Mouse (Mus musculus): ENCODE results near the gene Hfe2. TPM values are rescaled to one million over a fixed set of nuclear protein-coding genes. Genes with fewer than 3 reads are reported as not detected.
A peak's percentile ranks its signal among the peaks of the same experiment; 100 is the strongest.

Gene Hfe2
- total RNA-seq, 2 experiments from 2014 or later: 0.85 to 1.4 TPM

DNA sequence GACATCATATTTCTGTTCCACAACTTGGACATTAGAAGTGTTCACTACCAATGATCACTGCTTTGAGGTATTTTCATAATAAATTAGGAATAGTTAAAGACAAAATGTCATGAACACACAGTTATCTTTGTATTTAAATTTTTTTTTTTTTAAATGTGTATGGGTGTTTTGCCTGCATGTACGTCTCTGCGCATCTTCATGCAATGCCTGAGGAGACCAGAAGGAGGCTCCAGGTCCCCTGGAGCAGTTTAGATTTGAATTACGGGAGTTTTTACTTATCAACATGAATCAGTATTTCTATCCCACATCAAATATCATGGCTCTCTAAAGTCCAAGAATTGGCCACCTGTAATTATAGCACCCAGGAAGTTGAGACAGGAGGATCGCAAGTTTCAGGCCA is 2.8 kb upstream of the Hfe2 start:
- peak in 1 of 2 experiments; percentile 24 for DNase-seq (ENCODE audit: low spot score in 2 of 2)
- intact Hi-C loops (cut with DNase I): no loop called here

DNA sequence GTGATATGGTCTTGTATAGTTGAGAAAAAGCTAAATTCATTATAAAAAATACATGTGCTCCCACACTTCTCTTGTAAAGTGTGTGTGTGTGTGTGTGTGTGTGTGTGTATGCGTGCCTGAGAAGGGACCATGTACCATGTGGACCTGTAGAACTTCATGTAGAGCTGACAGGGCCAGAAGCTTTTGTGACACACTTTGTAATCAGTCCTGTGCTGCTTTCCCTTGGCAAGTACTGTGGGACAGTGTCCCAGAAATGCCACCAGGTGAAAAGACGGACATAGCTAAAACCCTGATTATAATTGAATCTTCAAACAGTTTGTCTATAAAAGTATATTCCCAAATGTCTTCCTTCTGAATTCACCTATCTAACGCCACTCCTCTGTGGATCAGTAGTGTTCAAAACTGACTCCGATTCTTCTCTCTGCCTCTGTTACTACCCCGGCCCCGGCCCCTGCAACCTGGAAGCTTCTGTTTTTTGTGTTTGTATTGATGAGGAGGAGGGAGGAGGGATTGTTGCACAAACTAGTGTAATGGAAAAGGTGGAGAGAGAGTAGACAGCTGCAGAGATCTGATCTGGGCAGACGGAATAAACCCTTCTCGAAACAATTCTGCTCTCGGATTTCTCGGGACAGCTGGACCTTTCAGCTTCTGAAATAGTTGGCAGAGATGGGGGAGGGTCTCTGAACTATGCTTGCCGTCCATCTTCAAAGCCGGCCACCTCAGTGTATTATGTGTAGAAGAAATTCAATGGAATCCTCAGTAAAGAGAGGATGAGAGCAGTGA is 753 bp upstream of the Hfe2 start:
- intact Hi-C loops (cut with DNase I): no loop called here
- no peak for DNase-seq (ENCODE audit: low spot score in 2 of 2)

DNA sequence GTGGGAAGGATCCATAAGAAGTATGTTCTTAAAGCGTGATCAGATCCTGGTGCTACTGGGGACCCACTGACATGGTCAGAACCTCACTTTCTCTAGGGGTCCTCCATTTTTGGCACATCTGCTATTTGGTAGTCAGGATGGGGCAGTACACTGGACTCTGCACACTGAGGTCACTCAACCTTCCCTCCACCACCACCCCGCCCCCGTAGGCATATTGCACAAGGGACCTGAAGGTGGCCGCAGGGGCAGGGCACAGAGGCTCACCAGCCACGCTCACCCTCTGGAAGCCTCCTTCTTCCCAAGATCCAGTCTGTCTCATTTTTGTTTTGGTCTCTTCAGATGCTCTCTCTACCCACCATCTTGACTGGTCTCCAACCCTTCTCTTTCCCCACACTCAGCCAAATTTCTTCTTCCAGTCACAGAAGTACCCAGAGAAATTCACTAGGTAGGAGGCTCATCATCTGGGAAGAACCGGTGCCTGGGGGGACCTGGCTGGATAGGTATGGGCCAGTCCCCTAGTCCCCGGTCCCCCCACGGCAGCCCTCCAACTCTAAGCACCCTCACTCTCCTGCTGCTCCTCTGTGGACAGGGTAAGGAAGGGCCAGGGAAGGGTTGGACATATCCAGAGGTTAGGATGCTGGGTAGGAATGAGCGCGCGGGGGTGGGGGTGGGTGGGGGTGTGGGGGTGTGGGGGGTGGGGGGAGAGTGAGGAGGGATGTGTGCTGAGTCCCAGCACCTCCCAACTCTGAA is 1.2 kb downstream of the Hfe2 start:
- intact Hi-C loops (cut with DNase I): no loop called here
- DNase-seq (ENCODE audit: low spot score in 2 of 2): no peak

DNA sequence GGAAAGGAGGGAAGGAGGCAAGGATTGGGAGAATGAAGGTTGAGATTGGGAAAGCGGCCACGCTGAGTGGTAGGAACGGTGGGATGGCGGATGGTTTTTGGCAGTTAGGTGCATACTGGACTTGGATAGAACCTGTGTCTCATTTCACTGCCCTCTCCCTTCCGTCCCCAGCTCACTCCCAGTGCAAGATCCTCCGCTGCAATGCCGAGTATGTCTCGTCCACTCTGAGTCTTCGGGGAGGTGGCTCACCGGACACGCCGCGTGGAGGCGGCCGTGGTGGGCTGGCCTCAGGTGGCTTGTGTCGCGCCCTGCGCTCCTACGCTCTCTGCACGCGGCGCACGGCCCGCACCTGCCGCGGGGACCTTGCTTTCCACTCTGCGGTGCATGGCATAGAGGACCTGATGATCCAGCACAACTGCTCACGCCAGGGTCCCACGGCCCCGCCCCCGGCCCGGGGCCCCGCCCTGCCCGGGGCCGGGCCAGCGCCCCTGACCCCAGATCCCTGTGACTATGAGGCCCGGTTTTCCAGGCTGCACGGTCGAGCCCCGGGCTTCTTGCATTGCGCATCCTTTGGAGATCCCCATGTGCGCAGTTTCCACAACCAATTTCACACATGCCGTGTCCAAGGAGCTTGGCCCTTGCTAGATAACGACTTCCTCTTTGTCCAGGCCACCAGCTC is 2.0 kb downstream of the Hfe2 start:
- intact Hi-C loops (cut with DNase I): no loop called here
- DNase-seq (ENCODE audit: low spot score in 2 of 2): no peak

DNA sequence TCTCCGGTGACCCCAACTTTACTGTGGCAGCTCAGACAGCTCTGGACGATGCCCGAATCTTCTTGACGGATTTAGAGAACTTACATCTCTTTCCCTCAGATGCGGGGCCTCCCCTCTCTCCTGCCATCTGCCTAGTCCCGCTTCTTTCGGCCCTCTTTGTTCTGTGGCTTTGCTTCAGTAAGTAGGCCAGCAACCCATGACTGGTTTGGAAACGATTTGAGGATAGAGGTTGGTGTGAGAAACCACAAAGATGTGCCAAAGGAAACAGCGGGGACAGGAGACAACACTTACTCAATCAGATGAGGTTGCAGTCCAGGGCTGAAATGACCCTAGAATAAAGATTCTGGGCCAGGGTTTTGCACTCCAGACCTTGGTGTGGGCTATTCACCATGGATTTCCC is 3.5 kb downstream of the Hfe2 start:
- intact Hi-C loops (cut with DNase I): no loop called here
- DNase-seq (ENCODE audit: low spot score in 2 of 2): no peak

DNA sequence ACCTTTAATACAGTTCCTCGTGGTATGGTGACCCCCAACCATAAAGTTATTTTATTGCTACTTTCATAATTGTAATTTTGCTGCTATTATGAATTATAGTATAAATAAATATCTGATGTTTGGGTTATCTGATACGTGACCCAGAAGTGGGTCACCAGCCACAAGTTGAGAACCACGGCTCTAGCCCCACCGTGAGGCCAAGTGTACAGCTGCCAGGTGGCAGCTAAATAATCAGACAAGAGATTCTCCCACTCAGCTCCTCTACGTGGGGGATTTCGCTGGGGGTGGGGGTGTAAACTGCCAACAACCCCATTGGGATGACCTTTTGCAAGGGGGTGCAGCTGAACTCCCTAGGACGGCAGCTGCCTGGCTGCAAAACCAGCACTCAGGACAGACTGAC is 7.1 kb downstream of the Hfe2 start:
- no peak for DNase-seq (ENCODE audit: low spot score in 2 of 2)
- intact Hi-C loops (cut with DNase I): no loop called here

DNA sequence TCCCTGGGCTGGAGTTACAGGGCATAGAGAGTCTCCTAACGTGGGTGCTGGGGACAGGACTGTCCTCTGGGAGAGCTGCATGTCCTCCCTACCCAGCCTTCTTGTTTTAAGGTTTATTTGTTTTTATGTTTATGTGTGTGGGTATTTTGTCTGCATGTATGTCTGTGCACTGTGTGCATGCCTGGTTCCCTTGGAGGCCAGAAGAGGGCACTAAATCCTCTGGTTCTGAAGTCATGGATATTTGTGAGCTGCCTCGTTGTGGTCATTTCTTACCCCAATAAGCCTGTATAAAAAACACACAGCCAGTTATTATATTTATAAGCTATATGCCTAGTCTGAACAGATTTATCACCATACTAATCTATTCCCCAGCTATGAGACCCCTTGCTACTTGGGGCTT is 9.3 kb downstream of the Hfe2 start:
- intact Hi-C loops (cut with DNase I): no loop called here

DNA sequence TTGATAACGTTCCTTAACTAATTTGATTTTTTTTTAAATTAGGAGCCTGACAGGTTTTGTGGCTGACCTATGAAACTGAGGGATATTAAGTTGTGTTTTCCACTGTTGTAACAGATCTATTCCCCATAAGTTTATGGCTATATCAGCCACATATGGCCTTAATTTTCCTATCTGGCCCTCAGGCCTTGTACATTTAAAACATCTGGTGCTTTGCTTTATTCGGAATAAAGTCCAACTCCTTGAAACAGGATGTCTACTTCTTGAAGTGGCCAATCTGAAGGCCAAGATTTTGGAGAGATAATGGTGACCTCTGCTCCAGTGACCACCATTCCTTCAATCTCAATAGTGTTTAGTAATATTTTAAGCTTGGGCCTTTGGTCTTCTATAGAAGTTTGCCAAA is 14.3 kb downstream of the Hfe2 start:
- intact Hi-C loops (cut with DNase I): no loop called here

More for the DNA sequence above, 9.3 kb downstream of the Hfe2 start:
- DNase-seq (ENCODE audit: low spot score in 2 of 2): no peak

DNA sequence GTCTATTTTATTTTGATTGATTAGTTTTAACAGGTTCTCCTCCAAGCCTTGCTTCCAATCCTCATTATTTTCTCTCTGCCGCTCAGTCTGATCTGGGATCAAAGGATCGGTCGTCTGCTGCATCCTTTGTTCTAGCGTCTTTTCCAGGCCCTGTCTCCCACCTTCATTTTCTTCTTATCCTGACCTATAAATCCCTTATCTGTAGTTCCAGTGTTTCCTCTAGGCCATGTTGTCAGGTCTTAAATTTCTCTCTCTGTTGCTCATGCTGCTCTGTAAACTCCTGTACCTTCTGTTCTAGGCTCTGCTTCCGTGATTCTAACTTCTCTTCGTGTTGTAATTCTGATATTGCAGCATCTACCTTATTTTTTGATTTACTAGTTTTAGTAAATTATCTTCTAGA is 15.8 kb downstream of the Hfe2 start:
- intact Hi-C loops (cut with DNase I): no loop called here
- no peak for DNase-seq (ENCODE audit: low spot score in 2 of 2)

More for the DNA sequence above, 14.3 kb downstream of the Hfe2 start:
- no peak for DNase-seq (ENCODE audit: low spot score in 2 of 2)

DNA sequence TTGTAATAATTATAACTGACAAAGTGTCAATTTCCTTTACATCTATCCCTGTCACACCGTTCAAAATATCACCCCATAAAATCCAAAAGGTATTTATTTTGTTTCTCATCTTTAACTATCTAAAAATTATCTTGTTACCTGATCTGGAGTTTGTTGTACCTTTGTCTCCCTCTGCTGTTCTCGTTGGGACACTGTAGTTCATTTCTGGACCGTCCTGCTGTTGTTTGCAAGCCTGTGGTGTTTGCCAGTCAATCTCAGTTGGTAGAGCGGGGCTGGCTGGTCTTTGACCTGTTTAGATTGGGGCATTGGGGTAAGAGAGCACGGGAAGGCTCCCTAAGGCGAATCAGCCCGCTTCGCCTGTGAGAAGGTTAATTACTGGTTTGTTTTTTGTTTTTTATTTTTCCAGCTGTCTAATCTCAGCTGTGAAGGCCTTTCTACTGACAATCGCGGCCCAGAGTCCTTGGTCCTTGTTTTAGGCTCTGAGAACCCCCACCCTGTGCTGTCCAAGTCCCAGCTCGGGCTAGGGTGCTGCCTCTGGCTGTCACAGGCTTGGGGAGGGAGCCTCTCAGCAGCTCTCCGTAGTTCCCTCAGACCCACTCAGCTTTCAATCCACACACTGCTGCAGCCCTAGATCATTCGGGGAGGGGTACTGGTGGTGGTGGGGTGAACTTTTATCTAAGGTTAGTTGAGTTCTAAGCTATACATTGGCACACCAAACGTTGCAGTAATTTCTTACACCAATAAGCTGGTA is 16.5 kb downstream of the Hfe2 start:
- intact Hi-C loops (cut with DNase I): no loop called here

DNA sequence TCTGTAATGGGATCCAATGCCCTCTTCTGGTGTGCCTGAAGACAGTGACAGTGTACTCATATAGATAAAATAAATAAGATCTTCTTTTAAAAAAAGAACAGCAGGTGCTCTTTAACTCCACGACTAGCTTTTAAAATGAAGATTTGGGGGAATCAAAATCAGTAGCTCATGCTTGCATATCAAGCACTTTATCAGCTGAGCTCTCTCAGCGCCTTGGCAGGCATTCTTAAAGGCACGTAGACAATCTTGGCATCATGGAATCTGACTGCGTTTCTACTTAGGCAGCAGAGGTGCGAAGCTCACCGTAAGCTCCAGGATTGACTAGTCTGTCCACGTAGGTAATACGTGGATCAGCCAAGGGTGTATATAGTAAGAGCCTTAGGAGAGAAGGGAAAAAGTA is 17.6 kb downstream of the Hfe2 start:
- intact Hi-C loops (cut with DNase I): no loop called here
- DNase-seq (ENCODE audit: low spot score in 2 of 2): no peak

More for the DNA sequence above, 16.5 kb downstream of the Hfe2 start:
- peak in 1 of 2 experiments; percentile 46 for DNase-seq (ENCODE audit: low spot score in 2 of 2)

DNA sequence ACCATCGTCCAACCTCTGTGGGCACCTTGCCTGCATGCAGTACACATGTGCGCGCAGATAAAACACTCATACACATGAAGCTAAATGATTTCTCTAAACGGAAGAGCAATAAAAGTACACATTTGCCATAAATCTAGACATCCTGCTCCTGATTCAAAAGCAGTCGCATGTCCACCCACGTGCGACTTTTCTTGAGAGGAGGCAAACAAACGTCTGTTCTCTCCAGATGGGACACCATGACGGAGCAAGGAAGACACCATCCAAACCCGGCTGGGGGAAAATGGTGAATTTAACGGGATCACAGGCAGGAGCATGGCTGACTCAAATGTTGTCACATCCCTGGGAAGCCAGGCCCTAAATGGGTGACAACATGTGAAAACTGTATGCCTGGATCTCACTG is 18.4 kb downstream of the Hfe2 start:
- intact Hi-C loops (cut with DNase I): no loop called here
- DNase-seq (ENCODE audit: low spot score in 2 of 2): peak in 1 of 2 experiments; percentile 83

DNA sequence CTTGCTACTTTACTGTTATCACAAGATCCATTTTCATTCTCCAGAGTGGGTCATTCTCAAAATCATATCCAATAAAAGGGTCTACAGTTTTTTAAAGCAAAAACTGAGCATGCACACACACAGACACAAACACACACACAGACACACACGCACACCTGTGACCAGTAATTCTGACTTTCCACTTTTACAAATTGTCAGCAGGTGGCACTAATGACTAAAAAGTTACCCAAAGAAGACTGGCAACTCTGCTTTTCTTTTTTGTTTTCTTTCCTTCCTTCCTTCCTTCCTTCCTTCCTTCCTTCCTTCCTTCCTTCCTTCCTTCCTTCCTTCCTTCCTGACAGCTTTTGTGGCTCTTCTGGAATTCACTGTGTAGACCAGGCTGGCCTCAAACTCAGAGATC is 20.6 kb downstream of the Hfe2 start:
- intact Hi-C loops (cut with DNase I): no loop called here
- DNase-seq (ENCODE audit: low spot score in 2 of 2): no peak

DNA sequence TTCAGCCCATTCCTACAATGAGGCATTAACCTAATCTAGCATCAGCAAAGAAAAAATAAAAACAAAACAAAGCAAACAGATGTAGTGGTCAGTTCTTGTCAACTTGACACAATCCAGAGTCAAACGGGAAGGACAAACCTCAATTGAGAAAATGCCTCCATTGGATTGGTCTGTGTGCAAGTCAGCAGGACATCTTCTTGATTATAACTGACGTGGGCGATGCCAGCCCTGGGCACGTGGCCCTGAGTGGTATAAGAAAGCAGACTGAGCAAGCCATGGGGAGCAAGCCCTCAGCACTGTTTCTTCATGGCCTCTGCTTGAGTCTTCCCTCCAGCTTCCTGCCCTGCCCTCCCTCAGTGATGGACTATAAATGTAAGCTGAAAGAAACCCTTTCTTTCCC is 21.9 kb downstream of the Hfe2 start:
- DNase-seq (ENCODE audit: low spot score in 2 of 2): no peak
- intact Hi-C loops (cut with DNase I): loop anchor here (1.0 to 2.0 kb wide), 3 partner anchors 33 to 162 kb away; partner anchors contain the start of gene Nudt17

DNA sequence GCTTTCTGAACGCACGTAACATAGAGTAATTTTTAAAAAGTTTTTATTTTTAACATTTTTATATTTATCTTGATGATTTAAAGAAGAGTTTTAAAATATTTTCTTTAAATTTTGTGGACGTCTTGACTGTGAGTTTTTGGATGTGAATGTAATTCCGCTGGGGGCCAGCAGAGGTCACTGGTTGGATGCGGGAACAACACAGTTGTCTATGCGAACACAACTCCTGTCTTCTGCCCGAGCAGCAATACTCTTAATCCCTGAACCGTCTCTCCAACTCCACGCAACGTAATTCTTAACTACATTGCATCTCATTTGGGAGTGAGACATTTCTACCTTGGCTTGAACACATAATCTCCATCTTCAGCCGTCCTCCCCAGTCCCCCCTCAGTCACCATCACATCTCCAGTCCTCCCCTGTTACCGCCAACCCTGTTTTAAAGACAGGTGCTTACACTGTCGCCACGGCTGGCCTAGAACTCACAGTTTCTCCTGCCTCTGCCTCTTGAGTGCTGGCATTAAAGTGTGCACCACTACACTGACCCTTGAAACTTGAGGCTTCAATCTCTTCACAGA is 22.5 kb downstream of the Hfe2 start:
- intact Hi-C loops (cut with DNase I): loop anchor here (1.0 to 2.0 kb wide), 3 partner anchors 33 to 161 kb away; partner anchors contain the start of gene Nudt17
- peak; percentile 69 to 80 for DNase-seq (ENCODE audit: low spot score in 2 of 2)

DNA sequence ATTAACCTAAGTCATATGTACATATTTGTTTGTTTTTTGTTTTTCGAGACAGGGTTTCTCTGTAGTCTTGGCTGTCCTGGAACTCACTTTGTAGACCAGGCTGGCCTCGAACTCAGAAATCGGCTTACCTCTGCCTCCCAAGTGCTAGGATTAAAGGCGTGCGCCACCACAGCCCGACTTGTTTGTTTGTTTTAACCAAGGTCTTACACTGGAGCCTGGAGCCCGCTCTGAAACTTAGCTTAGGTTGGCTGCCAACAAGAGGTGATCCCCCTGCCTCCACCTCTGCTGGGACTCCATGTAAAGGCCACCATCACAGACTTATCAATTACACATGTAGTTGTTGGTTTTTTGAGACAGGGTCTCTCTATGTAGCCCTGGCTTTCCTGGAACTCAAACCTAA is 23.9 kb downstream of the Hfe2 start:
- intact Hi-C loops (cut with DNase I): no loop called here

DNA sequence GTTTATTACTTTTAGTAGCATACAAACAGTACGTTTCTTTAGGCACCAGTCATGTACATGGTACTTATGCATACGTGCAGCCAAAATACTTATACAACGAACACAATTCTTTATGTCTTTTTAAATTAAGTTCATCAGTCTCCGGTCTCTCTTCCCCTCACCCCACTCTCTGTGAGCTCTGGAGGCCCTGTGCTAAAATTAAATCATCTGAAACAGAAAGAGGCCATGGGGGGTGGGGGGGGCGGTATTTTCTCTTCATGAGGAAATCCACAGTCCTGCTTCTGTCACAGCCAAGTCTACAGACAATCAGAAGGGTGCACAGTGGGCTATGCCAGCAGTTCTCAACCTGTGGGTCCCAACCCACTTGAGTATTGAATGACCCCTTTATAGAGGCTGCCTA is 24.4 kb downstream of the Hfe2 start:
- intact Hi-C loops (cut with DNase I): no loop called here

More for the DNA sequence above, 23.9 kb downstream of the Hfe2 start:
- no peak for DNase-seq (ENCODE audit: low spot score in 2 of 2)

DNA sequence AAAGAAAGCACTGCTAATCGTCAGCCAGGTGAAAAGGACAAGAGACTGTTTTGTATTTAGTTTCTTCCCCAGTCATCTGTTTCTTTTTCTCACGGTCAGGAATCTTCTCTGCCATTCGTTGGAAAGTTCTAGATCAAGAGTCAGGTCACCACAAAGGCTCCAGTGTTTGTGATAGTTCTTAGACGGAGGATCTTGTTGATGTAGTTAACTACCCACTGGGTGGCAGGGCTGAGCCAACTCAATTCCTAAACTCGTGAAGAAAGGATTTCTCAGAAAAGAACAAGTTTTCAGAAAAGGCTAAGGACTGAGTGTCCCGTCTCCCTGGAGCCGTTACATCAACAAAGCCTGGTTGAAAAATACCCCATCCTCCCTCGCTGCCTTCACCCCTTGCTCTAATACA is 26.2 kb downstream of the Hfe2 start:
- intact Hi-C loops (cut with DNase I): loop anchor here (1.0 kb wide), 1 partner anchor 29 kb away; no protein-coding TSS in a partner anchor
- DNase-seq (ENCODE audit: low spot score in 2 of 2): peak; percentile 51 to 73

More for the DNA sequence above, 24.4 kb downstream of the Hfe2 start:
- no peak for DNase-seq (ENCODE audit: low spot score in 2 of 2)

DNA sequence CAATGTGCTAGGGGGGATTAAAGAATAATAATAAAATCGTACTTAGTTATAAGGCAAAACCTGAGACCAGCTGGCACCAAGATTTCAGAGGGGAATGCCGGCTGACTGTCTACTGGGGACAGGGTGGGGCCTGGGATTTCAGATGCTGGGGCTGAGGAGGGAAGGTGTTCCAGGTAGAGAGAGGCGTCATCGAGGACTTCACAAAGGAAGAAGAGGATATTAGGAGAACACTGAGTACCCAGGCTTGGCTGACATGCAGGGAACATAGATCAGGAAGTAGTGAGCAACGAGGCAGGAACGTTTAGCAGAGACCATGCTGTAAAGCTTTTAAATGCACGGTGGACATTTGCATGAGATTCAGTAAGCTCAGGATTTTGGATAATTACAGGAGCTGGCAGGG is 26.9 kb downstream of the Hfe2 start:
- DNase-seq (ENCODE audit: low spot score in 2 of 2): no peak
- intact Hi-C loops (cut with DNase I): loop anchor here (1.0 kb wide), 1 partner anchor 28 kb away; no protein-coding TSS in a partner anchor

Data from left cerebral cortex, postnatal 25 days (tissue).